Mouse (Mus musculus) urinary bladder, adult 18-20 months (tissue): ENCODE data around the gene Atmin.

Experiments
- DNase-seq, 2 experiments: peaks; one replicate each; pipeline ENCODE4 v3.0.0; 2022; ENCODE audit warnings: low spot score in 2 of 2, mixed read lengths in 2 of 2

Atmin gene

DNA sequence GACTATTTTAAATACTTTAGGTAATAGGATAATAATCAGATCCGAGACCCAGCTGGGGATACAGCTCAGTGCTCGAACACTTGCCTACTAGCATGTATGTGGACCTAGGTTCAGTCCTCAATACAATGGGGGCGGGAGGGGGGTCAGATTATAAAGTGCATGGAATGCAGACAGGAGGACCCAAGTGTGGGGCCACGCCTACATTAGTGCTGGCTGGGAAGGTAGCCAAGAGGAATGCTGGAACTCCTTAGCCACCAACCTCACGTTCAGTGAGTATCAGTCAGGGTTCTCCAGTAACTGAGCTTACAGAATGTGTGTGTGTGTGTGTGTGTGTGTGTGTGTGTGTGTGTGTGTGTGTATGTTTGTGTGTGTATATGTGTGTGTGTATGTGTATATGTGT is 8.2 kb downstream of the Atmin start:
- DNase-seq: no peak

DNA sequence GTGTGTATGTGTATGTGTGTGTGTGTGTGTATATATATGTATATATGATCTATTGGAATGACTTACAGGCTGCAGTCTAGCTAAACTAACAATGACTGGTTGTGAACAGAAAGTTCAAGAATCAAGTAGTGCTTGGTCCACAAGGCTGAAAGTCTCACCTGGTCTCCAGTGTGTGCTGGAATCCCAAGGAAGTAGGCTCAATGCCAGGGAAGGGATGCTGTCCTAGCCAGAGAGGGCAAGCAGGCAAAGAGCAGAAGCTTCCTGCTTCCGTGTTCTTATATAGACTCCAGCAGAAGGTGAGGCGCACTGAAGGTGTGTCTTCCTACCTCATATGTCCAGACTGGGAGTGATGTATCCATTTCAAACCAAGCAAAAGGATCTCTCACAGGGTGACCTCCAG is 8.6 kb downstream of the Atmin start:
- DNase-seq: no peak

DNA sequence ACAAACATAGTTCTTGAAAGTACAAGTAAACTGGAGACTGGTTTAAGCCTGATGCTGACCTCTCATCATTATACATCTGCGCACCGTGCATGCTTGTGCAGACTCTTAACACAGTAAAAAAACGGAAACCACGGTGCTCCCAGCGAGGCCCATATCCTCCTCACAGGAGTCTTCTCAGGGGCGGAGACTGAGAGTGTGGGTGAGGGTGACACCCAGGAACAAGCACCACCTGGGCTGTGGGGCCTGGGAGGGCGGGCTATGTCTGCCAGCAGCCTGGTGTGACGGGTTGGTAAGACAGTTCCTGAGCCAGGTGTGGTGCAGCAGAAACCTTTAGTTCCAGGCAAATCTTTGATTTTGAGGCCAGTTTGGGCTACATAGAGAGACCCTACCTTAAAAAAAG is 9.2 kb downstream of the Atmin start:
- no peak for DNase-seq

- DNase-seq: no peak
Observed at GRCm38 (mm10) chr8:116954415-116954814, 11.2 kb downstream of the Atmin start.

GRCm38 (mm10) chr8:116969531-116969930 is 26.3 kb downstream of the Atmin start:
- no peak for DNase-seq

GRCm38 (mm10) chr8:116975066-116975465 is 31.9 kb downstream of the Atmin start:
- DNase-seq: no peak

GRCm38 (mm10) chr8:116975606-116976005 is 32.4 kb downstream of the Atmin start:
- no peak for DNase-seq

DNA sequence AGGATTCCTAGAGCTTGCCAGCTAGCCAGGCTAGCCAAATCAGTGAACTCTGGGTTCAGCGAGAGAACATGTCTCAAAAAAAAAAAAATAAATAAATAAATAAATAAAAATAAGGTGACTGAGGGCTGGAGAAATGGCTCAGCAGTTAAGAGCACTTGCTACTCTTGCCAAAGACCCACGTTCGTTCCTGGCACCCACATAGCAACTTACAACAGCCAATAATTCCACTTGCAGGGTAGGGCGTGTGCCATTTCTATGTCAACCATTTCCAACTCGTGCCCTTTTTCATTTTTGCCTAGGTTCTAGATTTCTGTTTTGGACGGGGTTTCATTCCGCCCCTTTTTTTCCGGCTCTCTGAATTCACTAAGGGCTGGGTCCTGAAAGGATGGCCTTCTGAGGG is 34.9 kb downstream of the Atmin start:
- DNase-seq: no peak

DNA sequence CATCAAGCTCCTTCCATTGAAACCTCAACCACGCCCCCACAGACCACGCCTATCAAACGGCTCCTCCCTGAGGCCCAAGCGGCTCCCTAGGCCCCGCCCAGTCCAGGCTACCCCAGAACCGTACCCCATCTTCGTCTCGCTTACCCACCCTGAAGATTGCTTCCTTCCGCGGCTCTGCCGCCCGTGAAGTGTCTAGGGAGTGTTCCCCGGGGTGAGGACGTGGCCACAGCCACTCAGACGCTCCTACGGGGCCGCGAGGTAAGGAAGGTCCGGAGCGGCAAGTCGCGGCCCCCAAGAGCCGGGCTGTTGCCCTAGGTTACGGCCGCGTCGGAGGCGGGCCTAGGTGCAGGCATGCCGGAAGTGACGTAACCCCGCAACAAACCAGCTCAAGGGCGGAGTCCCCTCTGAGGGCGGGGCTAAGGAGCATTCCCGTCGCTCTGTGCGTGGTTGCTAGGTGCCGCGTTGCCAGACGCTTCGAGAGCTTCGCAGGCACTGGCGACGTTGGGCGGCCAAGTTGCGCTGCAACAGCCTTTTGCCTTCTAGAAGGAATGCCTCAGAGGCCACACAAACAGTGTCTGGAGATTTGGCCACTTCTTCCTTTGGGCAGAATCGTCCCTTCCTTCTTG is 35.6 kb downstream of the Atmin start, which contains the start of gene 1700030J22Rik:
Gene 1700030J22Rik, minus strand, starts transcription at position 329 of the 626 bp plus-strand sequence.
- DNase-seq: peak; percentile 96 to 99

GRCm38 (mm10) chr8:116980117-116980516 is 36.9 kb downstream of the Atmin start:
- peak; percentile 12 to 13 for DNase-seq

DNA sequence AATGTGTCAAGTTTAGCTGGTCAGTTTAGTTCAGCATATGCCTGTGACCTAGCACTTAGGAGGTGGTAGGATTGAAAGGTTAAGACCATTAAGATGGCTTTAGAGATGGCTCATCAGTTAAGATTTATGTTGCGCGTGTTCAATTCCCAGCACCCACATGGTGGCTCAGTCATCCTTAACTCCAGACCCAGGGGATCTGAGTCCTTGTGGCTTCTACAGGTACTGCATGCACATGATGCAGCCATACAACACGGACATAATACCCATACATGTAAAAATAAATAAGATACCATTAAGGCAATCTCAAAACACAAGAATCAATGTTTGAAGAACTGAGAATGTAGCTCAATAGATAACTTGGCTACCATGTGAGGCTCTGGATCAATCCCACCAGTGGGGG is 46.6 kb downstream of the Atmin start:
- no peak for DNase-seq

DNA sequence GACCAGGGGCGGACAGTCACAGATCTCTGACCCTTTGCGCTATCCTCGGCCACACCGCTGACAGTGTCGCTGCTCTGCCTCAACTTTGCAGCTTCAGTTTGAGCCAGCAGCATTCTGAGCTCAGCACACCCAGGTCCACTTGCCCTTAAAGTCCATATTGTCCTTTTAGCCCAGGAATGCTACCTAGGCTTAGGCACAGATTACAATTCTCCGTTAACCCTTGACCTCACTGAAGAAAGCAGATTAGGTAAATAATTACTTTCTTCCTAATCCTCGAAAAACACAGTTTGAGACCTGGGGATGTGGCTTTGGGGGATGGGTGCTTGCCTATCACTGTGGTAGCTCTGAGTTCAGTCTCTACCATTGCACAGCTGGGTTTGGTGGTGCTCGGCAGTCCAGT is 48.0 kb downstream of the Atmin start:
- no peak for DNase-seq

GRCm38 (mm10) chr8:116992176-116992971 is 49.2 kb downstream of the Atmin start:
- peak in 1 of 2 experiments; percentile 8 for DNase-seq

DNA sequence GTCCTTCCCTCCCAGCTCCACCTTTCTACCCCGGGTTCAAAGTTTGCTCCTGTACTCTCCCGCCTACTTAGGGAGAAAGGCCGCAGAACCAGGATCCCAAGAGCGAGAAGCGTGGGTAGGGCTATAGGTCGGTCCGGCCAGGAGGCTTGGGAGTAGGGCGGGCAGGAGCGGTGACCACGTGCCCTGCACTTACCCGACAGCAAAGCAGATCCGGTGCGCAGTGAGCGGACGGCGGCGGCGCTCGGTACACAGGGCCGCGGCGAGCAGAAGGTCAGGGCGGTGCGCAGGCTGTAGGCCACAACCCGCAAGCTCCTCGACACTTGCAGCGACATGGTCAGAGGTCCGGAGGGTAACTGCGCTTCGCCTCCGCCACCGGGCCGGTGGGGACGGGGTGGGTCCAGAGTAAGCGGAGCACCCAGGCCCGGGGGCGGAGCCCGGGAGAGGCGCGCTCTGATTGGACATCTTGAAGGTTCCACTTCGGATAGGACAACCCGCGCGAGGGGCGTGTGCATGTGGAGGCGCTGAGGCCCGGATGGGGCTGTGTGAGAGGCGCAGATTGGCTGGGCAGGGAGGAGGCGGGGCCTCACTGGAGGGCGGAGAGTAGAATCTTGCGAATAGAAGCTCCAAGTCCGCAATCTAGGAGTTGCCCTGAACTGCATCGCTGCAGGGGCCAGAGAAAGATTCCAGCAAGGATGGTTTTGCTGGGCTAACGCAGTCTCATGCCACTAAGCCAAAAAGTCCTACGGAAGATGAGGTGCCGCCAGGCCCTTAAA is 50.1 kb downstream of the Atmin start, which contains the start of gene Gcsh:
Gene Gcsh, minus strand, starts transcription at position 443 of the 773 bp plus-strand sequence.
- peak; percentile 99 for DNase-seq

- DNase-seq: no peak
Observed at GRCm38 (mm10) chr8:116994016-116994716, 51.0 kb downstream of the Atmin start.
